Mouse (Mus musculus) olfactory bulb, adult 2 months (tissue): Measurements from ENCODE around the gene Churc1.

Experiments used
- CTCF ChIP-seq: fragments of 200-500 bp; IDR thresholded peaks from 2 replicates; pipeline ENCODE4 v1.5.1; 2012; ENCODE audit warnings: low read depth, mild to moderate bottlenecking, low read length, moderate library complexity; ENCODE audit not compliant: insufficient read depth
- POLR2A ChIP-seq: fragments of 200-500 bp; IDR thresholded peaks from 2 replicates; pipeline ENCODE4 v1.6.1; 2012; ENCODE audit warnings: mild to moderate bottlenecking, low read depth, low read length, moderate library complexity; ENCODE audit not compliant: insufficient read depth

GRCm38 (mm10) chr12:76790446-76791084 lies 25.2 kb downstream of the Churc1 start:
- no peak for TF ChIP-seq CTCF
- no peak for TF ChIP-seq POLR2A
